Mouse (Mus musculus): Measurements from ENCODE around the gene Deaf1. TPM values are rescaled to one million over a fixed set of nuclear protein-coding genes. Genes with fewer than 3 reads are reported as not detected.

The Deaf1 gene
- 57.4 and 71.3 TPM in 2 replicates for polyA plus RNA-seq (2015; fragmentation: Nextera tagmentation; extraction: Ambion mirVana)

GRCm38 (mm10) chr7:141327469-141328372 is at the start of gene Deaf1, which contains the start of gene Tmem80:
TSS of gene Deaf1 (minus strand) at chr7:141327690.
TSS of gene Tmem80 (plus strand) at chr7:141327739.

GRCm38 (mm10) chr7:141338576-141339131 is 11.2 kb upstream of the Deaf1 start, which contains the start of gene Eps8l2:
TSS of gene Eps8l2 (plus strand) at chr7:141338880.

GRCm38 (mm10) chr7:141291921-141292582 is 35.4 kb downstream of the Deaf1 start, which contains the start of gene Drd4:
TSS of gene Drd4 (plus strand) at chr7:141292006.

GRCm38 (mm10) chr7:141278766-141279590 is 48.5 kb downstream of the Deaf1 start, which contains the start of gene Sct:
TSS of gene Sct (minus strand) at chr7:141279133.

GRCm38 (mm10) chr7:141276546-141276945 is 50.9 kb downstream of the Deaf1 start, which contains the start of gene Cdhr5:
TSS of gene Cdhr5 (minus strand) at chr7:141276786.

GRCm38 (mm10) chr7:141265739-141266561 is 61.5 kb downstream of the Deaf1 start, which contains the start of gene Irf7:
TSS of gene Irf7 (minus strand) at chr7:141266481.

Other genes with a start within 250 kb of the Deaf1 start
- 1.1 and 2.5 TPM in 2 replicates for gene Pkp3, start 249.5 kb downstream of the Deaf1 start, polyA plus RNA-seq (2015; fragmentation: Nextera tagmentation; extraction: Ambion mirVana)
- gene Sigirr, start 227.1 kb downstream of the Deaf1 start, polyA plus RNA-seq (2015; fragmentation: Nextera tagmentation; extraction: Ambion mirVana) = 2.7 and 4.5 TPM in 2 replicates
- gene Ano9, start 209.9 kb downstream of the Deaf1 start, polyA plus RNA-seq (2015; fragmentation: Nextera tagmentation; extraction: Ambion mirVana) = 0.66 and 1.0 TPM in 2 replicates
- 40.8 and 60.7 TPM in 2 replicates for gene Ptdss2, start 205.3 kb downstream of the Deaf1 start, polyA plus RNA-seq (2015; fragmentation: Nextera tagmentation; extraction: Ambion mirVana)
- 184 and 236 TPM in 2 replicates for gene Rnh1, start 154.8 kb downstream of the Deaf1 start, polyA plus RNA-seq (2015; fragmentation: Nextera tagmentation; extraction: Ambion mirVana)
- 75.5 and 78.9 TPM in 2 replicates for gene Hras, start 133.7 kb downstream of the Deaf1 start, polyA plus RNA-seq (2015; fragmentation: Nextera tagmentation; extraction: Ambion mirVana)
- gene Lrrc56, start 133.5 kb downstream of the Deaf1 start, polyA plus RNA-seq (2015; fragmentation: Nextera tagmentation; extraction: Ambion mirVana) = 3.9 and 6.0 TPM in 2 replicates
- 0.32 and 1.2 TPM in 2 replicates for gene Lmntd2, start 113.6 kb downstream of the Deaf1 start, polyA plus RNA-seq (2015; fragmentation: Nextera tagmentation; extraction: Ambion mirVana)
- 16.4 and 24.5 TPM in 2 replicates for gene Rassf7, start 111.8 kb downstream of the Deaf1 start, polyA plus RNA-seq (2015; fragmentation: Nextera tagmentation; extraction: Ambion mirVana)
- gene Phrf1, start 98.9 kb downstream of the Deaf1 start, polyA plus RNA-seq (2015; fragmentation: Nextera tagmentation; extraction: Ambion mirVana) = 17.0 and 25.2 TPM in 2 replicates
- gene Irf7, start 61.2 kb downstream of the Deaf1 start, polyA plus RNA-seq (2015; fragmentation: Nextera tagmentation; extraction: Ambion mirVana) = 17.1 and 28.5 TPM in 2 replicates
- gene Cdhr5, start 50.9 kb downstream of the Deaf1 start, polyA plus RNA-seq (2015; fragmentation: Nextera tagmentation; extraction: Ambion mirVana) = 3.5 and 5.3 TPM in 2 replicates
- 9.1 and 10.6 TPM in 2 replicates for gene Sct, start 48.6 kb downstream of the Deaf1 start, polyA plus RNA-seq (2015; fragmentation: Nextera tagmentation; extraction: Ambion mirVana)
- gene Drd4, start 35.7 kb downstream of the Deaf1 start, polyA plus RNA-seq (2015; fragmentation: Nextera tagmentation; extraction: Ambion mirVana) = 0.19 and 0.25 TPM in 2 replicates
- gene Tmem80, start within 50 bp of the Deaf1 start, polyA plus RNA-seq (2015; fragmentation: Nextera tagmentation; extraction: Ambion mirVana) = 21.9 and 39.5 TPM in 2 replicates
- 4.6 and 5.3 TPM in 2 replicates for gene Eps8l2, start 11.2 kb upstream of the Deaf1 start, polyA plus RNA-seq (2015; fragmentation: Nextera tagmentation; extraction: Ambion mirVana)
- 338 and 567 TPM in 2 replicates for gene Taldo1, start 64.5 kb upstream of the Deaf1 start, polyA plus RNA-seq (2015; fragmentation: Nextera tagmentation; extraction: Ambion mirVana)
- 39.9 and 53.4 TPM in 2 replicates for gene Gatd1, start 86.4 kb upstream of the Deaf1 start, polyA plus RNA-seq (2015; fragmentation: Nextera tagmentation; extraction: Ambion mirVana)
- 5.0 and 17.0 TPM in 2 replicates for gene Cend1, start 101.8 kb upstream of the Deaf1 start, polyA plus RNA-seq (2015; fragmentation: Nextera tagmentation; extraction: Ambion mirVana)
- gene Slc25a22, start 110.2 kb upstream of the Deaf1 start, polyA plus RNA-seq (2015; fragmentation: Nextera tagmentation; extraction: Ambion mirVana) = 18.6 and 27.0 TPM in 2 replicates
- 2.4 and 2.8 TPM in 2 replicates for gene Pidd1, start 116.3 kb upstream of the Deaf1 start, polyA plus RNA-seq (2015; fragmentation: Nextera tagmentation; extraction: Ambion mirVana)
- gene Rplp2, start 119.7 kb upstream of the Deaf1 start, polyA plus RNA-seq (2015; fragmentation: Nextera tagmentation; extraction: Ambion mirVana) = 916 and 984 TPM in 2 replicates
- 37.4 and 82.9 TPM in 2 replicates for gene Pnpla2, start 127.5 kb upstream of the Deaf1 start, polyA plus RNA-seq (2015; fragmentation: Nextera tagmentation; extraction: Ambion mirVana)
- 13.3 and 17.8 TPM in 2 replicates for gene Cracr2b, start 133.4 kb upstream of the Deaf1 start, polyA plus RNA-seq (2015; fragmentation: Nextera tagmentation; extraction: Ambion mirVana)
- 79.0 and 90.1 TPM in 2 replicates for gene Cd151, start 139.7 kb upstream of the Deaf1 start, polyA plus RNA-seq (2015; fragmentation: Nextera tagmentation; extraction: Ambion mirVana)
- 63.7 and 105 TPM in 2 replicates for gene Polr2l, start 147.4 kb upstream of the Deaf1 start, polyA plus RNA-seq (2015; fragmentation: Nextera tagmentation; extraction: Ambion mirVana)
- 141 and 186 TPM in 2 replicates for gene Tspan4, start 147.6 kb upstream of the Deaf1 start, polyA plus RNA-seq (2015; fragmentation: Nextera tagmentation; extraction: Ambion mirVana)
- gene Chid1, start 212.2 kb upstream of the Deaf1 start, polyA plus RNA-seq (2015; fragmentation: Nextera tagmentation; extraction: Ambion mirVana) = 25.0 and 35.0 TPM in 2 replicates
- gene Ap2a2, start 234.5 kb upstream of the Deaf1 start, polyA plus RNA-seq (2015; fragmentation: Nextera tagmentation; extraction: Ambion mirVana) = 48.3 and 57.2 TPM in 2 replicates